Mouse (Mus musculus): ENCODE results near the gene Cptp.

- TF ChIP-seq CTCF (IDR thresholded peaks at IDR 0.05; ENCODE audit: control insufficient read depth, insufficient read depth, low read length) (no peak), POLR2A (IDR thresholded peaks at IDR 0.05; ENCODE audit: borderline replicate concordance, control insufficient read depth, low read depth, low read length) (no peak)
Measured at GRCm38 (mm10) chr4:155821025-155821424, 48.2 kb downstream of the Cptp start.

All from bone marrow, adult 2 months (tissue).